Mouse (Mus musculus) liver, embryonic 15.5 days (tissue): ENCODE measurements around the gene Syt1. TPM values are rescaled to one million over a fixed set of nuclear protein-coding genes. Genes with fewer than 3 reads are reported as not detected.

Source experiments
- ATAC-seq: fragments of 200-750 bp; cut with Nextera tagmentation; 2 replicates; pipeline ENCODE4 v1.8.0; 2017; ENCODE audit warnings: moderate number of reproducible peaks, mild to moderate bottlenecking, moderate library complexity; ENCODE audit not compliant: insufficient read depth
- H3K27ac ChIP-seq: fragments of 300-500 bp; sonication (generic); replicated peaks from 2 replicates; pipeline ENCODE4 v1.5.1; 2015; ENCODE audit warnings: mild to moderate bottlenecking, inconsistent platforms
- H3K27me3 ChIP-seq: fragments of 300-500 bp; sonication (generic); 2 replicates; pipeline ENCODE4 v1.6.1; 2015; ENCODE audit warnings: mild to moderate bottlenecking, inconsistent platforms
- H3K36me3 ChIP-seq: fragments of 300-500 bp; sonication (generic); replicated peaks from 2 replicates; pipeline ENCODE4 v1.6.1; 2015; ENCODE audit warnings: moderate library complexity, mild to moderate bottlenecking, inconsistent platforms
- H3K4me1 ChIP-seq: fragments of 300-500 bp; sonication (generic); replicated peaks from 2 replicates; pipeline ENCODE4 v1.6.1; 2015; ENCODE audit warnings: inconsistent platforms
- H3K4me2 ChIP-seq: fragments of 300-500 bp; sonication (generic); 2 replicates; pipeline ENCODE4 v1.6.1; 2015; ENCODE audit warnings: moderate library complexity, mild to moderate bottlenecking, inconsistent platforms
- H3K4me3 ChIP-seq: fragments of 300-500 bp; sonication (generic); replicated peaks from 2 replicates; pipeline ENCODE4 v1.5.1; 2015; ENCODE audit warnings: mild to moderate bottlenecking, inconsistent platforms
- H3K9ac ChIP-seq: fragments of 300-500 bp; sonication (generic); 2 replicates; pipeline ENCODE4 v1.6.1; 2015; ENCODE audit warnings: moderate library complexity, mild to moderate bottlenecking, inconsistent platforms
- H3K9me3 ChIP-seq: fragments of 300-500 bp; sonication (generic); replicated peaks from 2 replicates; pipeline ENCODE4 v1.6.1; 2016; ENCODE audit warnings: inconsistent platforms
- WGBS: fragments of 180-500 bp; shearing (Covaris S2); methylation state at CpG from one replicate; pipeline ENCODE4 v1.1.7; 2015; ENCODE audit warnings: mixed read lengths; ENCODE audit not compliant: insufficient replicate concordance; 5-methylcytosine and 5-hydroxymethylcytosine counted together
- polyA plus RNA-seq: library from polyadenylated mRNA; unstranded; fragments of >200 nt; fragmentation: Nextera tagmentation; extraction: Ambion mirVana; gene quantifications from 2 replicates; pipeline ENCODE4 v1.2.1, GENCODE M21; 2015

The Syt1 gene
- polyA plus RNA-seq, 1 experiment from 2014 or later = 0.18 TPM

DNA sequence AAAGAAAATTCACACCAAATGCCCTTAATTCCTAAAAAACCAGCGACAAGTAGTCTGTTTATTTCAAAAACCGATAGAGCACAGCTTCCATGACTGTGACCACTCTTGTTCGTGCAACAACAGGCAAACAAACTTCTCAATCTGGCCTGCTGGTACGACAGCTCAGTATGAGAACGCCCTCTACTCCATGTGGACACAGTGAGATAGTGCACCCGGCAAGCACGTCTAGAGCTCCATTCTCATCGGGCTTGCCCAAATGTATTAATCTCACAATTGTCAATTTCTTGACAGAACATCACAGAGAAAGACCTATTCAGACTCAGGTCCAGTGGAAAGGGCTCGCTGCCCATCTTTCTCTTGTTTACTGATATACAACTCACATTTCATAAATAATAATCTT, 469.2 kb downstream of the Syt1 start:
- WGBS = 57% methylated on average over 9 of the region's 9 CpGs
- Histone ChIP-seq H3K4me2 (no peak overlapping the region), H3K9me3 (no peaks in the 10 kb centered on the region), H3K4me1 (no peaks in the 10 kb centered on the region), H3K36me3 (no peaks in the 10 kb centered on the region), H3K9ac (no peak overlapping the region), H3K27me3 (no peaks in the 10 kb centered on the region), H3K4me3 (no peak overlapping the region), H3K27ac (no peak overlapping the region)
- no peak for ATAC-seq

- H3K9me3 ChIP-seq = no peaks in the 10 kb centered on the region
- H3K27ac ChIP-seq = no peak overlapping the region
- H3K9ac ChIP-seq = no peak overlapping the region
- H3K36me3 ChIP-seq = no peaks in the 10 kb centered on the region
- ATAC-seq = no peak
- H3K4me3 ChIP-seq = no peak overlapping the region
- WGBS = 57% methylated on average over 3 of the region's 3 CpGs
- no peaks in the 10 kb centered on the region for H3K27me3 ChIP-seq
- H3K4me2 ChIP-seq = no peak overlapping the region
- H3K4me1 ChIP-seq = no peaks in the 10 kb centered on the region
These were observed 472.2 kb downstream of the Syt1 start for GRCm38 (mm10) chr10:108538546-108538945.

DNA sequence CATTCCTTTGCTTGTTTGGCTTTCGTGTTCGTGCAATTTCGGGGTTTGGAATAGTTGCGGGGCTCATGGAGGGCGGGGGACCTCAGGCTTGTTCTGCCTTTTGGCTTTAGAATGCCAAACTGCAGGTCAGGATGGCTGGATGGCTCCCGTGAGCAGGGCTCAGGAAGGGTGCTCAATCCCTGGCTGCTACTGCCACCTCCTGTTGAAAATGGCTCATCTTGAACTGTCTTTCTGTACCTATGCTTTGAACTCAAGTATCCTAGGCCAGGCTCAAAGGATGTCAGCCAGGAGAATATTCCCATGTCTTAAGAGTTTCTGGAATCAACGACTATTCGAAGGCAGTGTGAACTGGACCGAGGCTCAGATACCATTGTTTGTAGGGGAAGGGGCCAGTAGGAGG, 473.1 kb downstream of the Syt1 start:
- no peaks in the 10 kb centered on the region for H3K27me3 ChIP-seq
- no peaks in the 10 kb centered on the region for H3K9me3 ChIP-seq
- WGBS = 46% methylated on average over 9 of the region's 9 CpGs
- no peak overlapping the region for H3K4me2 ChIP-seq
- H3K4me3 ChIP-seq = no peak overlapping the region
- no peak overlapping the region for H3K9ac ChIP-seq
- no peak overlapping the region for H3K27ac ChIP-seq
- no peaks in the 10 kb centered on the region for H3K4me1 ChIP-seq
- no peaks in the 10 kb centered on the region for H3K36me3 ChIP-seq
- no peak for ATAC-seq

DNA sequence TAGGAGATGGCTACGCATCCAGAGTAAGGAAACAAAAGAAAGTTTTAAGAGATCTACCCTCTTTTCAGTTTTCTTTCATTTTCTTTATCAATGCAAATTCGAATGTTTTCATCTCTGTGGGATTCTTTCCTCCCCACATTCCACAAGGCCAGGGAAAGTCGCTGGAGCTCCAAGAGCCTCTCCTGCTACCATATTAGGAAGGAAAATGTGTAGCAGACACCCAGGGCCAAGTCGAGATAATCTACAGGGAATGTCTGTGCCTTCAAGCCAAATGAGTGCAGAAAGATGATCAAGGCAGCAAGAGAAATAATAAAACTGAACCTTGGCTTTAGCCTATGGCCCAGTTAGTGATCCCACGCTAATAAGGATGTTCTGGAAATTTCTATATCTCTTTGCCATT, 474.9 kb downstream of the Syt1 start:
- WGBS = 44% methylated on average over 5 of the region's 5 CpGs
- ATAC-seq = no peak
- Histone ChIP-seq H3K4me1 (no peaks in the 10 kb centered on the region), H3K9me3 (no peaks in the 10 kb centered on the region), H3K9ac (no peak overlapping the region), H3K4me3 (no peak overlapping the region), H3K27ac (no peak overlapping the region), H3K27me3 (no peaks in the 10 kb centered on the region), H3K4me2 (no peak overlapping the region), H3K36me3 (no peaks in the 10 kb centered on the region)

DNA sequence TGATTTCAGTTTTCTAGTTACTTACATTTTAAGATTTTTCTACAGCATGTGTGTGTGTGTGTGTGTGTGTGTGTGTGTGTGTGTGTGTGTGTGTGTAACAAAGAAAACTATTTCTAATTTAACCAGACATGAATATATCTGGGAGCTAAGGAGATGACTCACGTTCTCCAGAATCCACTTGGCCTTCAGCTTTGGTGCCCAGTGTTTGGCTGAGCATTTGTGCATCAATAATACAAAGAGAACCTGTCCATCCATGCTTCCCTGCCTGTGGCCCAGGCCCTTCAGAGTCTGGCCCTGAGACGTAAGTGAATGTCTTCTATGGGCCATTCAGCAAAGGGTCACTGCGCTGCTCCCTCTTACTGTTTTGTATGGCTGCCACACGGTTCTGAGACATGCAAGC, 476.7 kb downstream of the Syt1 start:
- no peaks in the 10 kb centered on the region for H3K4me1 ChIP-seq

DNA sequence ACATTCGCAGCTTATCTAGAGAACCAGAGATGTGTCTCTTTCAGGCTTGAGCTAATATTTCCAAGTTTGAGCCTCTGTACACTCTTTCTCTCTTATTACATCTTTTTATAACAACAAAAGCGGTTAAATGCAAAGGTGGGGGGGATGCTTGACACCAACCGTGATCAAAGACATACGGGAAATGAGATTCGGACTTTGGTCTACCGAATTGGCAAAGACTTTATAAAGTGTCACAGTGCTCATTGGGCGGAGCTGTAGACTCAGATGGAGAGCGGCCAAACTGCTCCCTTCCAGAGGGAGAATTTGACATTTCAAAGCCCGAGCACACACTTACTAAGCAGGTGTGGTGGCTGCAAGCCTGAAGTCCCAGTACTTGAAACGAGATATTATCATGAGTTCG, 477.9 kb downstream of the Syt1 start:
- Histone ChIP-seq H3K9ac (no peak overlapping the region), H3K4me1 (no peaks in the 10 kb centered on the region), H3K36me3 (no peaks in the 10 kb centered on the region), H3K27ac (no peak overlapping the region), H3K4me2 (no peak overlapping the region), H3K9me3 (no peaks in the 10 kb centered on the region), H3K4me3 (no peak overlapping the region), H3K27me3 (no peaks in the 10 kb centered on the region)
- ATAC-seq = no peak
- WGBS = 72% methylated on average over 11 of the region's 11 CpGs

More for the DNA sequence above, 476.7 kb downstream of the Syt1 start:
- Histone ChIP-seq H3K27ac (no peak overlapping the region), H3K27me3 (no peaks in the 10 kb centered on the region), H3K4me2 (no peak overlapping the region), H3K4me3 (no peak overlapping the region), H3K9ac (no peak overlapping the region), H3K9me3 (no peaks in the 10 kb centered on the region), H3K36me3 (no peaks in the 10 kb centered on the region)
- WGBS = 61% methylated on average over 4 of the region's 4 CpGs
- ATAC-seq = no peak

DNA sequence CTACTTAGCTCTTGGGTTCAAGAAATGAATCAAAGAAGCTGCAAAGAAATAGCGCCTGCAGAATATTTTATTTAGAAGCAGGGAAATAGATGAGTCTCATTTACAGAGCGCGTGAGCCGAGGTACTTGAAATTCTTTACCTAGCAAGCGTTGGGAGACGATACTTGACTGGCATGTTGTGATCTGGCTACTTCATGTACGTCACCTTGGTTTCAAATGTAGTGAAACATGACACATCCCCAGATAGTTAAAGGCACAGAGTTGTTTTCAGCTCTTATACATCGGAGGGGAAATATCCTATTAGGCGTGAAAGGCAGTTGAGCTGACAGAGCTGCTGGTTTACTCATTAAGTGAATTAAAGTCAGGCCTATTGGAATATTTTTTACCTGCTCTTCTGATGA, 478.5 kb downstream of the Syt1 start:
- Histone ChIP-seq H3K4me3 (no peak overlapping the region), H3K4me1 (no peaks in the 10 kb centered on the region), H3K4me2 (no peak overlapping the region), H3K9me3 (no peaks in the 10 kb centered on the region), H3K36me3 (no peaks in the 10 kb centered on the region), H3K27me3 (no peaks in the 10 kb centered on the region), H3K27ac (no peak overlapping the region), H3K9ac (no peak overlapping the region)
- ATAC-seq = no peak
- 82% methylated on average over 9 of the region's 9 CpGs for WGBS

- H3K4me2 ChIP-seq = no peak overlapping the region
- WGBS = 42% methylated on average over 4 of the region's 4 CpGs
- no peaks in the 10 kb centered on the region for H3K27me3 ChIP-seq
- no peaks in the 10 kb centered on the region for H3K36me3 ChIP-seq
- ATAC-seq = no peak
- no peaks in the 10 kb centered on the region for H3K4me1 ChIP-seq
- H3K27ac ChIP-seq = no peak overlapping the region
- H3K9me3 ChIP-seq = no peaks in the 10 kb centered on the region
- H3K4me3 ChIP-seq = no peak overlapping the region
- no peak overlapping the region for H3K9ac ChIP-seq
These were observed 479.1 kb downstream of the Syt1 start for GRCm38 (mm10) chr10:108531641-108532040.

DNA sequence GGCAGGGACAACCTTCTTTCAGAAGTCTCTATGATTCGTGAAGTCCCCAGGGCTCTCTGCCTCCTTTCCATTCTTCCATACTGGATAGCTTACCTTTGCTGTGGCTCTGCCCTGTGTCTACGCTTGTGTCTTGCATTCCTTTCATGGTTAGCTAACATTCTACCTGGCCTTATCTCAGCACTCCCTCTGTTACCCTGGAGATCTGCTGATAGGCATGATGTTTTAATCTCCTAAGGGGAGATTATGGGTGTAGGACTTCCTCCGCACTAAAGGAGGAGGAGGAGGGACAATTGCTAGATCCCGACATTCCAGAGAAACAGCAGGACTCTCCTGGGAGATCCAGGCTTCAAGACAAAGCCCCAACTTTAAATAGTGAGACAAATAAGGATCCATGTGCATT, 479.7 kb downstream of the Syt1 start:
- ATAC-seq = no peak
- no peaks in the 10 kb centered on the region for H3K9me3 ChIP-seq
- no peaks in the 10 kb centered on the region for H3K36me3 ChIP-seq
- no peak overlapping the region for H3K9ac ChIP-seq
- no peak overlapping the region for H3K4me2 ChIP-seq
- H3K4me1 ChIP-seq = no peaks in the 10 kb centered on the region
- no peaks in the 10 kb centered on the region for H3K27me3 ChIP-seq
- 54% methylated on average over 4 of the region's 4 CpGs for WGBS
- no peak overlapping the region for H3K4me3 ChIP-seq
- no peak overlapping the region for H3K27ac ChIP-seq

DNA sequence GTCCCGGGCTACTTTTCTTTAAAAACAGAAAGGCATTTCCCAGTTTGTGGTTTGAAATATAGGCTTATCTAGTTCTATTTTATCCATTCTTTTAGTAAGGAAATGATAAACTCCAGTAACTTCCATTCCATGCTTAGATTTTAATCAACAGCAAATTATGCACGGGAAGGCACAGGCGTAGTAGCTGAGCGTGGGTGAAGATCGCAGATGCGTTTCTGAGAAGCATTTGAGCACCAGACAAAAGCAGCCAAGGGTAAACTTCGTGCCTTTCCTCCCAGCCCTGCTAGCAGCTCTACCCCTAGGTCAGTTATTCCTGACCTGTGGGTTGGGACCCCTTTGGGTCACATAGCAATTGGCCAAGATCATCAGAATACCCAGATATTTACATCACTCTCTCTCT, 482.4 kb downstream of the Syt1 start:
- Histone ChIP-seq H3K27me3 (no peaks in the 10 kb centered on the region), H3K9ac (no peak overlapping the region), H3K36me3 (no peaks in the 10 kb centered on the region), H3K4me1 (no peaks in the 10 kb centered on the region), H3K27ac (no peak overlapping the region), H3K4me2 (no peak overlapping the region), H3K9me3 (no peaks in the 10 kb centered on the region), H3K4me3 (no peak overlapping the region)
- WGBS = 67% methylated on average over 7 of the region's 7 CpGs
- ATAC-seq = no peak

- H3K4me1 ChIP-seq = no peaks in the 10 kb centered on the region
- WGBS = 75% methylated on average over 11 of the region's 11 CpGs
- H3K9me3 ChIP-seq = no peaks in the 10 kb centered on the region
- no peaks in the 10 kb centered on the region for H3K36me3 ChIP-seq
- H3K4me2 ChIP-seq = no peak overlapping the region
- H3K27me3 ChIP-seq = no peaks in the 10 kb centered on the region
- no peak overlapping the region for H3K9ac ChIP-seq
- ATAC-seq = no peak
- H3K27ac ChIP-seq = no peak overlapping the region
- H3K4me3 ChIP-seq = no peak overlapping the region
These were observed 485.3 kb downstream of the Syt1 start for GRCm38 (mm10) chr10:108525506-108525905.

GRCm38 (mm10) chr10:108524306-108525029, 486.3 kb downstream of the Syt1 start:
- no peaks in the 10 kb centered on the region for H3K9me3 ChIP-seq
- H3K27me3 ChIP-seq = no peaks in the 10 kb centered on the region
- 58% methylated on average over 6 of the region's 6 CpGs for WGBS
- no peak for ATAC-seq
- H3K9ac ChIP-seq = no peak overlapping the region
- no peak overlapping the region for H3K4me3 ChIP-seq
- H3K4me2 ChIP-seq = no peak overlapping the region
- no peaks in the 10 kb centered on the region for H3K36me3 ChIP-seq
- H3K4me1 ChIP-seq = no peaks in the 10 kb centered on the region
- no peak overlapping the region for H3K27ac ChIP-seq
